Mouse (Mus musculus) ES-E14 (cell line): ENCODE results near the gene Slc1a2. TPM values are rescaled to one million over a fixed set of nuclear protein-coding genes. Genes with fewer than 3 reads are reported as not detected.
A peak's percentile ranks its signal among the peaks of the same experiment; 100 is the strongest.

Experiments
- DNase-seq: peaks from one replicate; pipeline ENCODE4 v3.0.0-alpha.2; 2013; ENCODE audit warnings: low read depth, low spot score
- H3K27ac ChIP-seq: 2 replicates; pipeline ENCODE4 v1.5.1; 2012; ENCODE audit warnings: low read depth, mild to moderate bottlenecking, low read length, moderate library complexity, mixed read lengths; ENCODE audit not compliant: poor library complexity, insufficient read depth, severe bottlenecking
- H3K36me3 ChIP-seq: 2 replicates; pipeline ENCODE4 v1.6.1; 2012; ENCODE audit warnings: mild to moderate bottlenecking, low read length, moderate library complexity, mixed read lengths; ENCODE audit not compliant: control insufficient read depth, poor library complexity, insufficient read depth, severe bottlenecking
- H3K4me1 ChIP-seq, 2 experiments: fragments of 150-350 bp in 1 of 2; sonication (generic) in 1 of 2; 2 replicates each; pipeline ENCODE4 v1.6.1; 2012; ENCODE audit warnings: low read length in 2 of 2, mild to moderate bottlenecking in 1 of 2, mixed read lengths in 1 of 2; ENCODE audit not compliant: control insufficient read depth in 2 of 2, insufficient read depth in 2 of 2, poor library complexity in 1 of 2
- H3K4me3 ChIP-seq, 2 experiments: fragments of 150-350 bp in 1 of 2; sonication (generic) in 1 of 2; 2 replicates each; pipeline ENCODE4 v1.5.1; 2012; ENCODE audit warnings: low read length in 2 of 2, low read depth in 1 of 2, mild to moderate bottlenecking in 1 of 2, mixed read lengths in 1 of 2; ENCODE audit not compliant: insufficient read depth in 1 of 2, poor library complexity in 1 of 2, severe bottlenecking in 1 of 2
- H3K9ac ChIP-seq: 2 replicates; pipeline ENCODE4 v1.6.1; 2012; ENCODE audit warnings: low read depth, mild to moderate bottlenecking, low read length, mixed read lengths; ENCODE audit not compliant: poor library complexity, insufficient read depth, severe bottlenecking
- H3K9me3 ChIP-seq: fragments of 150-350 bp; sonication (generic); 2 replicates; pipeline ENCODE4 v1.6.1; 2012; ENCODE audit warnings: low read depth, mild to moderate bottlenecking, low read length; ENCODE audit not compliant: control insufficient read depth, insufficient read depth
- CHD2 ChIP-seq: IDR thresholded peaks from 2 replicates; pipeline ENCODE4 v1.6.1; 2014; ENCODE audit warnings: mild to moderate bottlenecking, low read depth, low read length, inconsistent platforms
- HCFC1 ChIP-seq: IDR thresholded peaks from 2 replicates; pipeline ENCODE4 v1.6.1; 2012; ENCODE audit warnings: low read length, inconsistent platforms, borderline replicate concordance; ENCODE audit not compliant: insufficient read depth
- MAFK ChIP-seq: IDR thresholded peaks from 2 replicates; pipeline ENCODE4 v1.6.1; 2014; ENCODE audit warnings: mild to moderate bottlenecking, low read depth, low read length, inconsistent platforms; ENCODE audit not compliant: insufficient read depth
- ZC3H11A ChIP-seq: IDR thresholded peaks from 2 replicates; pipeline ENCODE4 v1.6.1; 2012; ENCODE audit warnings: low read depth, mild to moderate bottlenecking, inconsistent platforms, low read length, borderline replicate concordance
- ZNF384 ChIP-seq: IDR thresholded peaks from 2 replicates; pipeline ENCODE4 v1.6.1; 2012; ENCODE audit warnings: low read depth, low read length, inconsistent platforms
- in situ Hi-C, 2 experiments: fragments of 600-800 bp; cut with MboI; formaldehyde crosslinking; loops; one replicate each; pipeline ENCODE4 v1.15.1; 2025; ENCODE audit warnings: low sequenced_read_pairs in 2 of 2, inconsistent platforms in 1 of 2; ENCODE audit not compliant: unreplicated experiment in 2 of 2
- total RNA-seq: library from RNA; depleted of rRNA; stranded (reverse); fragments of 300-350 nt; gene quantifications from 2 replicates; pipeline ENCODE4 v1.2.3, GENCODE M21; 2012

The Slc1a2 gene
- total RNA-seq, 1 experiment: 0.40 TPM

DNA sequence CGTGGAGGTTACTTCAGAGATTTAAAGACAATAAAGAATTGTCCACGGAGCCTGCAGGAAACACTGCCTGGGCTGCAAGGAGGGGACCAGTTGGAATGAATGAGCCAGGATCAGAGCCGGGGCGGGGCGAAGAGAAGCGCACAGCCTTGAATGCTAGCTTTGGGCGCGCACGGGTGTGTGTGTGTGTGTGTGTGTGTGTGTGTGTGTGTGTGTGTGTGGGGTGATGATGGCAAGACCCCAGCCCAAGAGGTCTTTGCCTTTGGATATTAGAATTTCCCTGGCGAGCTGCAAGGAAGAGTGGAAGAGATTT is 1.0 kb downstream of the Slc1a2 start:
- TF ChIP-seq ZC3H11A (no peak), HCFC1 (no peak), MAFK (no peak), ZNF384 (no peak), CHD2 (no peak)
- no peak for DNase-seq
- H3K4me3 ChIP-seq: peak overlapping the region; percentile 78 to 82
- no peak overlapping the region; the same call in 1 of the 2 replicates for H3K9ac ChIP-seq
- no peaks in the 10 kb centered on the region for H3K36me3 ChIP-seq
- H3K9me3 ChIP-seq: no peaks in the 10 kb centered on the region
- in situ Hi-C loops: no loop called here
- H3K4me1 ChIP-seq: no peaks in the 10 kb centered on the region; a peak in 1 of 4 replicates
- H3K27ac ChIP-seq: no peak overlapping the region

DNA sequence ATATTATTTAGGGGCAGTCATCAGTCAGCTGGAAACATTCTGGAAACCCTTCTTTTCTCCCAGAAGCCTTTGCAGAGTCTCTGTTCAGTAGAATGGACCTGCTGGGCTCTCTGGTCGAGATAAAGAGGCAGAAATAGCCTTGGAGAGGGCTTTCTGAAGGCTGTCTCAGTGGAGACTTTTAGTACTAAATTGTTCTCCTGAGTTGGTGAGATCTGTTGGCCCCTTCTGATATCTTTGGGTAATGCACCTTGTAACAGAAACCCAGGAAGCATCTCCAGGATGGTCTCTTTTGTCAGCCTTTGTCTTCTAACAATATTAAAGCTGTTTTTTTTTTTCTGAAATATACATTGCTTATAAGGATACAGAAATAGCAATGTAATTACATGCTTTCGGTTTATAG is 2.6 kb downstream of the Slc1a2 start:
- no peak for DNase-seq
- in situ Hi-C loops: no loop called here
- Histone ChIP-seq H3K36me3 (no peaks in the 10 kb centered on the region), H3K27ac (no peak overlapping the region), H3K4me3 (no peak overlapping the region), H3K9ac (no peak overlapping the region), H3K9me3 (no peaks in the 10 kb centered on the region), H3K4me1 (no peaks in the 10 kb centered on the region; a peak in 1 of 4 replicates)
- TF ChIP-seq MAFK (no peak), HCFC1 (no peak), CHD2 (no peak), ZC3H11A (no peak), ZNF384 (no peak)

DNA sequence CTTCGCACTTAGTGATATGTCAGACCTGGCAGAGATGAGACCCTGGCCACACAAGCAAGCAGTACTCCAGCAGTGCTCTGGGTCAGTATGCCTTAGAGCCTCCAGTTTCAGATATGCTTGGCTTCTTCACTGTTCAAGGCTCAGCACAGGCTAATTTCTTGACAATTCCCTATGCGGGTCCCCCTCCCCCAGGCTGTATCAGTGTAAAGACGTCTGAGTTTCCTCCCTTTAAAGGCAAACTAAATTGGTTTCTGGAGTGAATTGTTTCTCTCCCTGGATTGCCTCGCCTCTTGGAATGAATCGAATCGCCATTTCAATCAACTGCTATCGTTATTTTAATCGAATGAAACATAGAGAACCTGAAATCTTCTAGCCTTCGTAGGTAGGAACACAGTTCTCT is 4.5 kb downstream of the Slc1a2 start:
- Histone ChIP-seq H3K4me1 (no peaks in the 10 kb centered on the region; a peak in 1 of 4 replicates), H3K27ac (no peak overlapping the region), H3K9ac (no peak overlapping the region), H3K4me3 (no peak overlapping the region), H3K36me3 (no peaks in the 10 kb centered on the region), H3K9me3 (no peaks in the 10 kb centered on the region)
- no peak for DNase-seq
- TF ChIP-seq MAFK: no peak
- TF ChIP-seq ZNF384: no peak
- TF ChIP-seq CHD2: no peak
- TF ChIP-seq HCFC1: no peak
- TF ChIP-seq ZC3H11A: no peak
- in situ Hi-C loops: no loop called here

DNA sequence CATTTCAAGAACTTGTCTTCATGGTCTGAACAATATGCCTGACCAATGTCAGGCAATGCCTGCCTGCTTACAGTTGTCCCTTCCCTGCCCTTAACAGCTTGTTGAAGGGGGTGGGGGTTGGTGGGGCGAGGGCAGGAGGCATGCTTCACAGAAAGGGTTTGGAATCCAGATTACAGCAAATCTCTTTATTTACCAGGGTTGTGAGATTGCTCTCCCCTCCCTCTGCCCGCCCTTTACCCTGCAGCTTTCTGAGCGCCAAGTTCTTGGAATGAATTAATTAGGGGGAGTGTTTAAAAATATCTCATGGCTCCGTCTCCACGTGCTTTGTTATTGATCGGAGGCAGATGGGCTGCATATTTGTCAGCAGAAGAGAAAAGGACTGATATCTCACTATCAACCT is 4.9 kb downstream of the Slc1a2 start:
- TF ChIP-seq CHD2 (no peak), ZC3H11A (no peak), ZNF384 (no peak), MAFK (no peak), HCFC1 (no peak)
- H3K4me3 ChIP-seq: no peak overlapping the region
- DNase-seq: no peak

DNA sequence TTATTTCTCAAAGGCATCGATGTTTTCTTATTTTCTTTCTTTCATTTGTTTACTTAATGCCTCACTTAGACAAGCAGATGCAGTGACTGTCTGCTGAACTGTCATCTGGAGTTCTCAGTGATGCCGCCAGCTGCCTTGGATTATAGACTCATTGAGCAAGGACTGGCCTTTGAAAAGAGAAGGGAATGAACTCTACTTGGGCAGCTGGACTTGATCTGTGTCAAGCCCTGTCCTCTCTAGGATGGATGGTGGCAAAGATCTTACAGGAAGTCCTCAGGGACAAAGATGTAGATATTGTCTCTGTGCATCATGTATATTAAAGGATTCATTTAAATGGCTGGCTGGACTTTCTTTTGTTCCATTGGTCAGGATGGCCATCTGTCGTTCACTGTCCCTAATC is 5.4 kb downstream of the Slc1a2 start:
- in situ Hi-C loops: no loop called here
- H3K9ac ChIP-seq: no peak overlapping the region
- H3K4me3 ChIP-seq: no peak overlapping the region
- no peak overlapping the region for H3K27ac ChIP-seq
- no peak for DNase-seq
- no peak for TF ChIP-seq CHD2
- TF ChIP-seq ZNF384: no peak
- TF ChIP-seq MAFK: no peak
- no peak for TF ChIP-seq HCFC1
- H3K4me1 ChIP-seq: no peaks in the 10 kb centered on the region; a peak in 1 of 4 replicates
- H3K36me3 ChIP-seq: no peaks in the 10 kb centered on the region
- no peaks in the 10 kb centered on the region for H3K9me3 ChIP-seq

More for the DNA sequence above, 4.9 kb downstream of the Slc1a2 start:
- Histone ChIP-seq H3K4me1 (no peaks in the 10 kb centered on the region; a peak in 1 of 4 replicates), H3K27ac (no peak overlapping the region), H3K36me3 (no peaks in the 10 kb centered on the region), H3K9ac (no peak overlapping the region), H3K9me3 (no peaks in the 10 kb centered on the region)
- in situ Hi-C loops: no loop called here
